Mouse (Mus musculus): Measurements from ENCODE around the gene Mterf1a.
"Not testable (repeated sequence)": the region's sequence is repeated elsewhere in the genome, so short reads cannot be mapped to it uniquely, and the experiment has no call there.

Mterf1a gene

DNA sequence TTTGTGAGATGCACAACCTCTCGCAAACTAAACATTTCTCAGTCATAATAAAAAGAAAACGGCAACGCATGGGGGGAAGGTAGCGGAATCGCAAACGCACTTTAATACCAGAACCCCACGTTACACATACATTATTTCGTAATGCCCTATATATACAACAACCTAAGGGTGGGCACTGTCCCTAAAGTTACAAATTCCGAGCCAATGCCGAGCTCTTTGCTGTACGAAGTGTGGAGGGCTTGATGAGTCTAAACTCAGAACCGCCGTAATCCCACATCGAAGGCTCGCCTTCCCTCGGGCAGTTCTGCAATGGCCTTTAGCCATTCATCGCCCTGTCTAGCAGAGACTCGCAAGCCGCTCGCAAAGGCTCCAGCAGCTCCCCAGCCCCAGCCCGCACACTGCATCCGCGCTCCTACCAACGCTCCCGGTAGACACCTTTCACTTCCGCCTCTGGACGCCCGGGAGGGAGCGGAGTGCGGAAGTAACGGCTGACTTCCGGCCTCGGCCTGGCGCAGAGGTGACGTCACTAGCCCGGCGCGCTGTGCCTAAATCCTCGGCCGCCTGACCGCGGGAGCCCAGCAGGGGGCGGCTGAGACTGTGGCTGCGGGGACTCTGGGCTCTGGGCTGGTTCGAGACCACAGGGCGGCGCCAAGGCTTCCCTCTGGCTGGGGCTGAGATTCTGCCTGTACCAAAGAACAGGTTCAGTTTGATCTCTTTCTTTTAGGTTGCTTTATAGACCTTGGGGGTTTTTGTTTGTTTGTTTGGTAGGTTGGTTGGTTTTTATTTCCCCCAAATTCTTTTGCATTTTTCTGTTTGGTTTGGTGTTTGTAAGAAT lies at the start of gene Mterf1a:
Gene Mterf1a (minus strand): TSS at position 475 of the 835 bp plus-strand sequence.
- peak; percentile 14 to 38 for DNase-seq (ENCODE audit: low spot score in 2 of 2)

DNA sequence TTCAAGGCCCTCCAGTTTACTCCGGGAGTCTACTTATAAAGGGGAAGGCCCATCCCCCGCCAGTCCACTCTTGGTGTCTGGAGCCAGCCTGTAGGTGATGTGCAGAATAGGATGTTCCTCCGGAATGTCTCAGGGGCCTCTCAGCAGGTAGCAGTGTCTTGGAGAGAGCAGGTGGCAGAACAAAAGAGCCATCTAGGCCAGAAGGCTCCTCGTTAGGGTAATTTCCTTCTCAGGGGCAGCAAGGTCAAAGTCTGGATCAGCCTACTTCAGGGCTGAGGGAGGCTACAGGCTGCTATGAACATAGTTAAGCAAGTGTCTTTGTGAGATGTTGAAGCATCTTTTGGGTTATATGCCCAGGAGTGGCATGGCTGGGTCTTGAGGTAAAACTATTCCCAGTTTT lies 49.4 kb upstream of the Mterf1a start:
- DNase-seq (ENCODE audit: low spot score in 2 of 2) = not testable (repeated sequence)

DNA sequence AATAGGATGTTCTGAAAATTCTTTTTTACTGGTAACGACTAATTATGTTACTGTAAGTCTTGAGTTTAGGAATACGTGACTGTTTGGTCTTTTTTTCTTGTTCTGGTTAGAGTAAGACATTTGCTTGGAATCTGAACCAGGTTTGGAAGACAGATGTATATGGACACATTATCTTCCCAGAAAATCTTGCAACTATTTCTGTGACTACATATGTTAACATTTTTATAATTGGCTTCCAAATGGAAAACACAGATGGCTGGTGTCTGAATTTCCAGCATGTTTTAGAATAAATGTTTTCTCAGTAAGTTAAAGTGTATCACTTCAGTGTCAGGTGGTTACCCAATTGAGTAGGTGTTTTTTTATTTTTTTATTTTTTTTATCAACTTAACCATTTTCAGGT lies 47.5 kb upstream of the Mterf1a start:
- DNase-seq (ENCODE audit: low spot score in 2 of 2) = no peak

DNA sequence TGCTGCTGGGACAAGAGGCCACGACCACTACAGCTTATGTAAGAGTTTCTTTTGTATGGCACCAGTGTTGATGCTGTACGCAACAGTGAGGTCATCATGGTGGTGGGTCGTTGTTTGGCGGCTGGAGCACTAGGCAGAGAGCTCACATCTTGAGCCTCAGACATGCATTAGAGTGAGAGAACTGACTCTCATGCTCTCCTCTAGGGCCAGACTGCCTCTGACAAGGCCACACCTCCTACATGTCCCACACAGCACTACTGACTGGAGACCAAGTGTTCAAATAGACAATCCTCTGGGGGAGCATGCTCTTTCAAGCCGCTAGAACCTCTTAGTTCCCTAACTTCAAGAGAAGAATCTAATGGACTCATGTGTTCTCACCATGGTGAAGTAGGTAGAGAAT lies 45.6 kb upstream of the Mterf1a start:
- no peak for DNase-seq (ENCODE audit: low spot score in 2 of 2)

DNA sequence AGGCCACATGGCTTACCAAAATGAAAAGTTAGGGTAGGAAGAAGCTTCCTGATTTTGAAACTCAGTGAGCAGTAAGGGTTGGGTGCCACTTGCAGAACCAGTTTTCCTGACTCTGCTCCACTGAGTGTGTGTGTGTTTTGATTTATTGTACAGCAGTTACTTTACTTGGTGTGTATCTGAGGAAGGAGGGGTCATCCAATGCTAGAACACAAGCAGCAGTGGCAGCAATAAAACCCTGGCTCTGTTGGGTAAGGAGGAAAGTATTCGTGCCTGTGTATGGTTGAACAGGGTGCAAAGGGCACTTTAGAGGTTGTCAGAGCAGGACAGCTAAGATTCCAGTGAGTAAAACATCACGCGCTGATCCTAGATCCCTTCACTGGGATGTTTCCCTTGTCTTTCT lies 45.2 kb upstream of the Mterf1a start:
- no peak for DNase-seq (ENCODE audit: low spot score in 2 of 2)

DNA sequence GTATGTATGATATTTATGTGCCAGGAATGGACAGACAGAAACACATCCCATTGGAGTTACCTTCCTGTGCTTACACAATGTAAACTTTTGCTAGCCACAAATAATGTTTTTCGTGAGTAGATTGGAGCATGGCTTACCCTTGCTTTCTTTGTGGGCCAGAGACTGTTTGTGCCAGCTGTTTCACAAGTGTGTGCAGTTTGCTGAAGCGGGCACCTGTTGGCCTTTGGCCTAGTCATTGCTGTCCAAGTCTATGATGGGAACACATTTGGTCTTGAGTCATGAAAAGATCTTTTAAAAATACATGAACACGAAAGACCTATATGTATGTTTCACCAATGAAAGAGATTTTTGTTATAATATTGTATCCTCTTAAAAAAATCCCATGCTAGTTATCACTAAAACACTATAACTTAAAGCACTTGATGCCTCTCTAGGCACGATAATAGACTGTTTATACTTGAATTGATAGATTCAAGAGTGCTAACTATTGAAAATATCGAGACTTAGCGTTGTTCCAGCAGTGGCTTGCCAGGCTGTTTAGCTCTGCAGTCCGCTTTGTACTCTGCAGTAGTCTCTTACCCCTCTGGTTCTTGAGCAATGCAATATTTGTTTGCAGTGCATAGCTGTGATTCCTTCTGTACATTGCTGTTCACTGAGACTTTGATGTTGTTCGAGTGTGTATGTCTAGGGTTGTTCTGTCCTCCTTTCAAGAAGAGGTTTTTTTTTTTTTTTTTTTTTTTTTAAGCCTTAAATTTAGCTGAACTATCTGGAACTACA lies 42.2 kb upstream of the Mterf1a start:
- DNase-seq (ENCODE audit: low spot score in 2 of 2) = no peak

DNA sequence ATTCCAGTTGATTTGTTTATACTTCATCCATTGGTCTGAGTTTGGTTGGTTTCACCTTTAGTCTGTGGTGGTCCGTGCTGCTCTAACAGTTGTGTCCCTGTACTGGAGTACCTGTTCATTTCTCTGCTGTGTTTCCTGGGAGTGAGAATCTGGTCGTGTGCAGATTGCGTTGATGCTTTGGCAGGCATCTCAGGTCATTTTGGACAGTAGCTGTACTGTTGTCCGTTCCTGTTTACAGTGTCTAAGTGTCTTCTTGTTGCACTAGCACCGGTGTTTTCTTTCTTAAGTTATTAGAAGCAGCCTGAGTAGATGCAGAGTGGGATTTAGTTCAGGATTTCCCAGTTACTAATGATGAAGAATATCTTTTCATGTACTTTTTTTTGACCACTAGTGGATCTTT lies 41.5 kb upstream of the Mterf1a start:
- no peak for DNase-seq (ENCODE audit: low spot score in 2 of 2)

DNA sequence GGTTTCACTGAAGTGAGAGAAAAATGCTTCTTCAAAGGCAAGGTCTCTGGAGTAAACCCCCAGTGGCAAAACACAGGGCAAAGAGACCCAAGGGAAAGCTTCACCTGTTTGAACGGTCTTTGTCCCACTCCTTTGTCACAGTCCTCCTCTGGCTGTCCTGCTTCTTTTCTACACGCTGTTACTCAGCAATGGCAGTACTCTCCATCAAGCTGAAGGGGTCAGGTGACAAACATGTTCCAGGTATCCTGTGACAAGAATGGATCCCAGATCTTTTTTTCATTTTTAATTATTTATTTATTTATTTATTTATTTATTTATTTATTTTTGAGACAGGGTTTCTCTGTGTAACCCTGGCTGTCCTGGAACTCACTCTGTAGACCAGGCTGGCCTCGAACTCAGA lies 39.8 kb upstream of the Mterf1a start:
- DNase-seq (ENCODE audit: low spot score in 2 of 2) = no peak

DNA sequence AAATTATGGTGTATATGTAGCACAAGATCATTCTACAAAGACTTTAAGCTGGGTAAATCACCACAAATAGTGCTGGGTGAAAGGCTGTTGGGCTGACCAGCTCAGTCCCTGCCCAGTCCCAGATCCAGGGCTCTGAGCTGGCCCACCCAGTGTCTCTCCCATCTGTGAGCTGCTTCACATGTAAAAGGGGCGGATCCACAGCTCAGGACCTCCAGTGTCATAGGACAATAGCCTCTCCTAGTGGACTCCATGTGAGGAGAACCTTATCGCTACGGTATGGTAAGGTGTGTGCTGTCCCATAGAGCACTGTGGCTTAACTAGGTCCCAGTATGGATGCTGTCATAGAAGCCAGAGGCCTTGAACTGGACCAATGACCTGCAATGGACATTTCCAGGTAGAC lies 37.9 kb upstream of the Mterf1a start:
- DNase-seq (ENCODE audit: low spot score in 2 of 2) = no peak

DNA sequence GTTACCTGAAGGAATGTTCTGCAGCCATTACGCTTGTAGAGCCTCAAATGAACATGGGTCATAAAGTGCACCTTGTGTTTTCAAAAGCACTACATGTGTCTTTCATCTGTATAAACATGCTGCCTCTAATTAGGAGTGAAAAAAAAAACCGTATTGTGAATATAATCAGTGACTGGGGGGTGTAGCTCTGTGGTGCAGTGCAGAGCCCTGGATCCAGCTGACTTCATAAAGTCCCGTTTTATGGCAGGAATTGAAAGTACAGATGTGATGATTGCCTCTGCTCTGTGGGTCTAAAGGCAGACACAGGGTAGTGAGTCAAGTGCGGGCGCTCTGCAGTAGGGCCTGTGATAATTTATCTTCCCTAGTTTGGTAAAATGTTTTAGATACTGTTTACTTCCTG lies 37.0 kb upstream of the Mterf1a start:
- DNase-seq (ENCODE audit: low spot score in 2 of 2) = no peak

DNA sequence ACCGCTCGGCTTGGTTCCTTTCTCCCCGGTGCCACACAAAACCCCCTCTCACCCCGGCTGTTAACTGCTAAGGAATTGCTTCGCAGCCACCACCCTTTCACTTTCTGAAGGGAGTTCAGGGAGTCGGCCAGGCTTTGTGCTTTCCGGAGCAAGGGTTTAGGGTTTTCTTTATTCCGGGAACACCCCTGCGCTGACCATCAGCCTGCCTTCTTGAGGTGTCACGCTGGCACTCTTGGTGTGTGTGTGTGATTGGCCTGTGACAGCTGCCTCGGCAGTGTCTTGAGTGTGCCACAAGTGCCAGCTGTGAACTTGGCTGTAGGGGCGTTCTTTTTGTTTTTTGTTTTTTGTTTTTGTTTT lies 34.9 kb upstream of the Mterf1a start:
- DNase-seq (ENCODE audit: low spot score in 2 of 2) = peak; percentile 31 to 37

DNA sequence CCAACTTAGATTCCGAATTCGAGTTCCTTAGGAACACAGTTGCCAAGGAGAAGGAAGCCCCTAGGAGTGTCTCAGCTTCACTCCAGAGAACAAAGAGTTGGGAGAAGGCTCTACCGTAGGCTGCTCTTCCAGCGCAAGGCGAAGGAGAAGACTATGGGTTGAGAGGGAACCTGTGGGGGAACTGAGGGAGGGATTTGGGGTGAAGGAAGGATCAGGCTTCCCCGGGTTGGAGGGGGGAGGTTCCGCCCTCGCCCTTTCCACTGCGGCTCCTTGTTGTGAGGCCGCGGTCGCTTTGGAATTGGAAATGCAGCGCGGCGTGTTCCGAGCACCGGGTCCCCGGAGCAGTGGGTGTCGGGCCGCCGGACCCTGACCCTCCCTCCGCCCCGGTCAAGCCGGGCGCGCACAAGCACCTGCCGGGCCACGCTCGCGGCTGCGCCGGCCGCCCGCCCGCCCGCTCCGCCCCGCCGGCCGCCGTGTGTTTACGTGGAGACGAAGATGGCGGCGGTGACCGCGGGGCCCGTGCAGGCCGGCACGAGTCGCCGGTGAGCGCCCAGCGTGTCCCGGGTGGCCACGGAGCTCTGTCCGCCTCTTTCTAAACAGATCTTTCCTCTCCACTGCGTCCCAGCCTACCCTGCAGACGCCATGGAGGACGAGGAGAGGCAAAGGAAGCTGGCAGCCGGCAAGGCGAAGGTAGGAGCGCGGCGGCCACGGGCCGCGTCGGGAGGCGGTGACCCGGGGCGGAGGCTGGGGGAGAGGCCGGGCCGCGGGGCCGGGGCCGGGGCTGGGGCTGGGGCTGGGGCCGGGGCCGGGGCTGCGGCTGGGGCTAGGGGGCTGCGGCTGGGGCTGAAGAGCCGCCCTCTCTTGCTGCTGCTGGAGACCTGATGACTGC lies 34.3 kb upstream of the Mterf1a start, which contains the start of gene Akap9:
Gene Akap9 (plus strand): TSS at position 254 of the 889 bp plus-strand sequence.
- peak; percentile 33 to 45 for DNase-seq (ENCODE audit: low spot score in 2 of 2)

DNA sequence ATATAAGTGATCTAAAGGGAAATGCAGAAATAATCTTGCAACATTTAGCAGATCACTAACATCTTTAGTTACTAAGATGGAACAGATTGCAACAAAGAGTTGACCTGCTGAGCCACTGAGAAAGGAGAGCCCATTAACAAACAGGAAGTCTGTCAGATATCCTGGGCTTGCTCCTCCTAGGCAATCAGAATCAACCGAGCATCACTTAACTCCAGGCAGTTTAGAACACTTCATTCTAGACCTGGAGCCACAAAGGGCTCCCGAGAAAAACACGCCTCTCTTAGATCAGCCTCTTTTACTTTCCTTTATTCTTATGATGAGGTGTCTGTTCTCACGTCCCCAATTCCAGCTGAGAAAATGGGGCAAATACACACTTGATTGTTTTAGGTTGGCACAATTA lies 32.9 kb upstream of the Mterf1a start:
- DNase-seq (ENCODE audit: low spot score in 2 of 2) = no peak

DNA sequence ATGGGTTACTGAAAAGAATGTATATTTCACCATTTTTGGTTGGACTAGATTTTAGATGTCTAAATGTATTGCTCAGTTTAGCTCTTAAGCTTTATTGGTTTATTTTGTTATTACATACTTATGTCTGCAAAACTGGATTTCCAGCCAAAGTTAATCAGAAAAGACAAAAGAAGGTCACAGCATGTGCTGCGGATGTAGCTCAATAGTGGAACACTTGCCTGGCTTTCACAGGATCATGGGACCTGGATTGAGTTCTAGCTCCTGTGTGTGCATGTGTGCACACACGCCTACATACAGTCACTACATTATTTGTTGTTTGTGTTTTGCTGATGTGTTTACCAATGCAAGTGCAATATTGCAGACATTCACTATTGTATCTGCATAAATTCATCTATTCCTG lies 28.6 kb upstream of the Mterf1a start:
- no peak for DNase-seq (ENCODE audit: low spot score in 2 of 2)

DNA sequence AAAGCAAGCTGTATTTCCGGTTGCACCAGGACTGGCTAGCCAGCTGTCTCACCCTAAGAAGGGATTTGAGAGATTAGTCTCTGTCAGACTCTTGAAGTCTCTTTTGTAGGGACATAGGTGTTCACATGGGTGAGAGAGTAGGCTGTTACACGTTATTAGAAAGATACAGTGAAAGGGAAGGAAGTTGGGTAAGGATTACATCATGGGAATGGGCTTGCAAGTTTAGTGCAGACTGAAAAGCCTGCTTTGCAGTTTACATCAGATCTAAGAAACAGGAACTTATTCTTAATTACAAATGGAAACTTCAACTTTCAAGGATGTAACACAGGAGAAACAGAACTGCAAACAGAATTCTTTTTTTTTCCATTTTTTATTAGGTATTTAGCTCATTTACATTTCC lies 11.7 kb upstream of the Mterf1a start:
- DNase-seq (ENCODE audit: low spot score in 2 of 2) = no peak

DNA sequence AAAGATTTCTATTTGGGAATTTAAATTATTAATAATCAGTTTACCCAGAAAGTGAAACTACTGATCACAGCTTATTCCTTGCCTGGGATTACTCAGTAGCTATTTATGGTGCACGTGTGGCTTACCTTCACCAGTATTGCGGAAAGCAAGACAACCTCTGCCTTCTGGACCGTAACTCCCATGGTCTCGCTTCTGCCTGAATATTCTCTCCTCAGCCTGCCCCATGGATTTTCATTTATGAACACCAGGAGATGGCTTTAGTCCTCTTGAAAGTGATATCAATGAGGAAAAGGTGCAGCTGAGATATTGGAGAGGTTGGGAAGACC lies 524 bp upstream of the Mterf1a start:
- not testable (repeated sequence) for DNase-seq (ENCODE audit: low spot score in 2 of 2)

DNA sequence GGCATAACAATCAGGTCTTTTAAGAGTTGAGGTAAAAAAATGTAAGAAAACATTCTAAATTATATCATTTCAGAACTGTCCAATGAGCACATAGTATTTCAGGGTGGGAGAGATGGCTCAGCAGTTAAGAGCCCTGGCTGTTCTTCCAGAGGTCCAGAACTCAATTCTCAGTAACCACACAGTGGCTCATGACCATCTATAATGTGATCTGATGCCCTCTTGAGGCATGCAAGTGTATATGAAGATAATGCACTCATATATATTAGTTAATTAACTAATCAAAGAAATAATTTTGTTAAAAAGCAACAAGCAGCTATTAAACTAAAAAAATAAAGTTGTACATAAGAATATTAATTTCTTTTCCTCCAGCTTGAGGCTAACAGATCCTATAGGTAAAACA lies 4.5 kb downstream of the Mterf1a start:
- DNase-seq (ENCODE audit: low spot score in 2 of 2) = no peak

DNA sequence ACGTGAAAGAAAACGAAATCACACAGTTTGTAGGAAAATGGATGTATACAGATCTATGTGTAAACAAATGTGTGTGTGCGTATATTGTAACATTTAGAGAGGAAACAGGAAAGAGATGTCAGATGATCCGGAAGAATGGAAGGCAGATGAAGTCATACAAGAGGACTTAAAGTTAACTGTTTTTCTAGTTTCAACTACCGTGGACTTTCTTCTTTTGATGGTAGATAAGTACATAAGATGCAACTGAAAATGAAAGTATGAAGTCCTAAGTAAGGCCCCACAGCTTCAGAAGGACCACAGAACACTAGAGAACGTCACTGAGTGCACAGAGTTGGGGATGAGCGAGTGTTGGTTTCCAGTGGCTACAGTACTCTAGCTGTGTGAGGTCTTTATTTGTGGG lies 6.9 kb downstream of the Mterf1a start:
- not testable (repeated sequence) for DNase-seq (ENCODE audit: low spot score in 2 of 2)

DNA sequence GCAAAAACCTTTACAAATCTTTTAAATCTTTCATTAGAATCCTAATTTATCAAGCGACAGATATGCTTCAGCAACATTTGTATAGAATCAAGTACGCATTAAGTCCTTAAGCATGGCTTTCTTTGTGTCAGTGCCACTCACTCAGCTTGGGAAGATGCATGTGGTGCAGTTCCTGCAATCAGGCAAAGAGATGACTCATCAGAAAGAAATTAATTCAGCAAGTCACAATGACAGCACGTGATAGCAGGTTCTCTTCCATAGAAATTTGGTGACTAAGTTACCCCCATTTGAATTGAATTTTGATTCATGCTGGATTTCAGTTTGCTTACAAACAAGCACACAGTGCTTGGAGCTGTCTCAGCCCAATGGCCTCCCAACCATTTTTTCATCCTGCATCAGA lies 20.2 kb downstream of the Mterf1a start:
- DNase-seq (ENCODE audit: low spot score in 2 of 2) = no peak

DNA sequence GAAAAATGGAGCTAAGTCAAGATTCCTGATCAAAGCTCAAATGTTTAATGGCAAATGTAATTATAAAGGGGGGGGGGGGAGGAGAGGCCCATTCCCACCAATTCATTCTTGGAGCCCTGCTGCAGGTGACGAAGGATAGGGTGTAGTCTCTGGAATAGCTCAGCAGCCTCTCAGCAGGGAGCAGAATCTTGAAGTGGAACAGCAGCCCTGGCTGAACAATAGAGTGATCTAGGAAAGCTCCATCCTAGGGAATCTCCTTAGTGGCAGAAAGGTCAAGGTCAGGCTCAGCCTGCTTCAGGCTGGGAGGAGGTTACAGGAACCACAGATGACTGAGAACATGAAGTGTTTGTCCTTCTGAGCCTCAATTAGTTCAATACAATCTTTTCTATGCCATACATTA lies 21.4 kb downstream of the Mterf1a start:
- no peak for DNase-seq (ENCODE audit: low spot score in 2 of 2)

DNA sequence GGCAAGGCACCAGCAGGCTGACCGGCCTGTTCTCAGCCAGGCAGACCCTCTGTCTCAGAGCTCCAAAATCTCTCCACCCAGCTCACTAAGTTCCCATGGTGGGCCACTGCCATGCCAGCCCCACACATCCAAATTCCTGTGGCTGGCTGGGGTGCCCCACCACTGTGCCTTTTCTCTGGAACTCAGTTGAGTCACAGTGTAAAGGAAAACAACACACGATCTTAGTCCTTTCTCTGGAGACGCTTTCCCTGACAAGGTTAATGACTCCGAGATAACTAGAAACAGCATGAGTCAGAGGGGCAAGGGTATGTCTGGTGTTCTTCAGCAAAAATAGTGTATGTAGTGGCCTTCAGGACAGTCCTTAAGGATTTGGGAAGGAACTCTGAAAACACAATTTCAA lies 23.6 kb downstream of the Mterf1a start:
- DNase-seq (ENCODE audit: low spot score in 2 of 2) = no peak

DNA sequence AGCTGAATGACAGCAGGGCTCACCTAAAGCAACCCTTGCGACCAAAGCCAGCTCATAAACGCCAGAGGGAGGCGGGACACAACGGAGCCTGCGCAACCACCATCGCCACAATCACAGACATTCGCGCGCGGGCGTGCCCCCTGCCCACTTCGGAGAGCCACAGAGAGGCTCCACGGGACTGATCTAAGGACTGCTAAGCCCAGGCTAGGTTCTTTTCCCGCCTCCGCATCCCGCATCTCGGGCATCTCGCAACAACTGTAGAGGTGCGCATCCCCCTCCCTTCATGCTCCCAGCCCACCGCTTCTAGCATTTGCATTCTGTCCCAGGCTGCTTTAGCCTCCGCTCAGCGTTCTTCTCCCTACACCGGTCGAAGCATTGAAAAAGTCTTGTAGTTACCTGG lies 48.7 kb downstream of the Mterf1a start, which contains the start of gene Lrrd1:
Gene Lrrd1 (plus strand): TSS at position 148 of the 400 bp plus-strand sequence.
- DNase-seq (ENCODE audit: low spot score in 2 of 2) = no peak
